Mouse (Mus musculus): ENCODE measurements at regions not wholly inside any gene's neighbourhood (a gene's known extent, or its start where the extent isn't known, plus 50 kb on each side); places are given as distances from the start of the nearest gene placed in this dataset.

- DNase-seq (ENCODE audit: low read depth, low spot score) = no peak
These were observed 53.2 kb downstream of the Gas1 start for GRCm38 (mm10) chr13:60123964-60124363.

- no peak for DNase-seq (ENCODE audit: low read depth, low spot score)
These were observed 54.0 kb downstream of the Gas1 start for GRCm38 (mm10) chr13:60123174-60123587.

GRCm38 (mm10) chr13:60122341-60123173 lies 54.6 kb downstream of the Gas1 start:
- no peak for DNase-seq (ENCODE audit: low read depth, low spot score)

- no peak for DNase-seq (ENCODE audit: low read depth, low spot score)
These were observed 65.7 kb downstream of the Gas1 start for GRCm38 (mm10) chr13:60111465-60111864.

GRCm38 (mm10) chr13:60110079-60110846 lies 66.9 kb downstream of the Gas1 start:
- DNase-seq (ENCODE audit: low read depth, low spot score) = peak; percentile 82

GRCm38 (mm10) chr13:60105286-60105685 lies 71.9 kb downstream of the Gas1 start:
- DNase-seq (ENCODE audit: low read depth, low spot score) = no peak

- DNase-seq (ENCODE audit: low read depth, low spot score) = no peak
These were observed 75.5 kb downstream of the Gas1 start for GRCm38 (mm10) chr13:60101651-60102050.

- no peak for DNase-seq (ENCODE audit: low read depth, low spot score)
These were observed 76.7 kb downstream of the Gas1 start for GRCm38 (mm10) chr13:60100130-60101112.

- DNase-seq (ENCODE audit: low read depth, low spot score) = peak; percentile 38
These were observed 77.6 kb downstream of the Gas1 start for GRCm38 (mm10) chr13:60099469-60100129.

GRCm38 (mm10) chr13:60098394-60098793 lies 78.8 kb downstream of the Gas1 start:
- no peak for DNase-seq (ENCODE audit: low read depth, low spot score)

GRCm38 (mm10) chr13:60097776-60098175 lies 79.4 kb downstream of the Gas1 start:
- DNase-seq (ENCODE audit: low read depth, low spot score) = no peak

- peak; percentile 76 for DNase-seq (ENCODE audit: low read depth, low spot score)
These were observed 90.5 kb downstream of the Gas1 start for GRCm38 (mm10) chr13:60086657-60087056.

- DNase-seq (ENCODE audit: low read depth, low spot score) = no peak
These were observed 92.2 kb downstream of the Gas1 start for GRCm38 (mm10) chr13:60084975-60085374.

- no peak for DNase-seq (ENCODE audit: low read depth, low spot score)
These were observed 92.9 kb downstream of the Gas1 start for GRCm38 (mm10) chr13:60084290-60084689.

- no peak for DNase-seq (ENCODE audit: low read depth, low spot score)
These were observed 97.1 kb downstream of the Gas1 start for GRCm38 (mm10) chr13:60080113-60080512.

GRCm38 (mm10) chr13:60078331-60079050 lies 98.7 kb downstream of the Gas1 start:
- DNase-seq (ENCODE audit: low read depth, low spot score) = peak; percentile 73

GRCm38 (mm10) chr13:60076147-60076800 lies 100.9 kb downstream of the Gas1 start:
- DNase-seq (ENCODE audit: low read depth, low spot score) = no peak

- DNase-seq (ENCODE audit: low read depth, low spot score) = peak; percentile 82
These were observed 105.6 kb downstream of the Gas1 start for GRCm38 (mm10) chr13:60071595-60071994.

GRCm38 (mm10) chr13:60069196-60069595 lies 108.0 kb downstream of the Gas1 start:
- peak; percentile 25 for DNase-seq (ENCODE audit: low read depth, low spot score)

- DNase-seq (ENCODE audit: low read depth, low spot score) = no peak
These were observed 109.8 kb downstream of the Gas1 start for GRCm38 (mm10) chr13:60067325-60067724.

Measured in skeletal muscle tissue, adult 2 months (tissue).